Mouse (Mus musculus) kidney, postnatal 0 days (tissue): ENCODE data around the gene Smoc2. TPM values are rescaled to one million over a fixed set of nuclear protein-coding genes. Genes with fewer than 3 reads are reported as not detected.
A peak's percentile ranks its signal among the peaks of the same experiment; 100 is the strongest.

ENCODE experiments used
- ATAC-seq: fragments of 200-750 bp; cut with Nextera tagmentation; replicated peaks from 2 replicates; pipeline ENCODE4 v1.8.0; 2017; ENCODE audit warnings: low read depth, moderate number of reproducible peaks, moderate TSS enrichment, moderate library complexity; ENCODE audit not compliant: low FRiP score
- DNase-seq: peaks from one replicate; pipeline ENCODE4 v3.0.0-alpha.2; 2016; ENCODE audit warnings: low spot score
- H3K27ac ChIP-seq: fragments of 300-500 bp; sonication (generic); 2 replicates; pipeline ENCODE4 v1.5.1; 2014; ENCODE audit warnings: mild to moderate bottlenecking
- H3K27me3 ChIP-seq: fragments of 300-500 bp; sonication (generic); 2 replicates; pipeline ENCODE4 v1.6.1; 2014; ENCODE audit warnings: low read length, mixed read lengths; ENCODE audit not compliant: insufficient read depth
- H3K36me3 ChIP-seq: fragments of 300-500 bp; sonication (generic); 2 replicates; pipeline ENCODE4 v1.6.1; 2014; ENCODE audit warnings: low read length, mixed read lengths; ENCODE audit not compliant: insufficient read depth
- H3K4me1 ChIP-seq: fragments of 300-500 bp; sonication (generic); replicated peaks from 2 replicates; pipeline ENCODE4 v1.6.1; 2014; ENCODE audit warnings: antibody characterized with exemption, low read length, mixed read lengths; ENCODE audit not compliant: insufficient read depth
- H3K4me2 ChIP-seq: fragments of 300-500 bp; sonication (generic); 2 replicates; pipeline ENCODE4 v1.6.1; 2014; ENCODE audit warnings: mild to moderate bottlenecking, low read length, moderate library complexity, mixed read lengths
- H3K4me3 ChIP-seq: fragments of 300-500 bp; sonication (generic); replicated peaks from 2 replicates; pipeline ENCODE4 v1.5.1; 2014; ENCODE audit warnings: low read depth, low read length
- H3K9ac ChIP-seq: fragments of 300-500 bp; sonication (generic); 2 replicates; pipeline ENCODE4 v1.6.1; 2014; ENCODE audit warnings: low read depth, low read length
- H3K9me3 ChIP-seq: fragments of 300-500 bp; sonication (generic); replicated peaks from 2 replicates; pipeline ENCODE4 v1.6.1; 2016; ENCODE audit warnings: low read length, inconsistent platforms, mixed read lengths
- CTCF ChIP-seq: IDR thresholded peaks from 2 replicates; pipeline ENCODE4 v1.5.1; 2016; ENCODE audit warnings: antibody characterized with exemption, low read depth, mild to moderate bottlenecking, moderate library complexity
- WGBS: fragments of 180-500 bp; shearing (Covaris S2); extraction: QIAGEN DNeasy Blood & Tissue Kit; methylation state at CpG from one replicate; pipeline ENCODE4 v1.1.7; 2014; 5-methylcytosine and 5-hydroxymethylcytosine counted together
- polyA plus RNA-seq: library from polyadenylated mRNA; unstranded; fragments of >200 nt; fragmentation: Nextera tagmentation; extraction: Ambion mirVana; gene quantifications from 2 replicates; pipeline ENCODE4 v1.2.1, GENCODE M21; 2015

The Smoc2 gene
- polyA plus RNA-seq, 1 experiment from 2014 or later: 57.5 TPM

GRCm38 (mm10) chr17:14340736-14341135 is 61.4 kb downstream of the Smoc2 start:
- Histone ChIP-seq H3K27me3 (no peaks in the 10 kb centered on the region), H3K27ac (no peak overlapping the region), H3K36me3 (no peaks in the 10 kb centered on the region), H3K4me1 (no peaks in the 10 kb centered on the region), H3K4me3 (no peak overlapping the region), H3K9ac (no peak overlapping the region), H3K4me2 (no peak overlapping the region), H3K9me3 (no peaks in the 10 kb centered on the region)
- WGBS: 74% methylated on average over 2 of the region's 2 CpGs
- ATAC-seq: no peak
- TF ChIP-seq CTCF: no peak
- no peak for DNase-seq

GRCm38 (mm10) chr17:14342511-14342910 is 63.2 kb downstream of the Smoc2 start:
- WGBS: 49% methylated on average over 8 of the region's 8 CpGs
- H3K9ac ChIP-seq: no peak overlapping the region
- no peak for TF ChIP-seq CTCF

GRCm38 (mm10) chr17:14343442-14343841 is 64.1 kb downstream of the Smoc2 start:
- 79% methylated on average over 12 of the region's 12 CpGs for WGBS
- no peak overlapping the region for H3K27ac ChIP-seq
- no peaks in the 10 kb centered on the region for H3K36me3 ChIP-seq
- no peak overlapping the region for H3K4me2 ChIP-seq
- no peaks in the 10 kb centered on the region for H3K27me3 ChIP-seq
- H3K4me1 ChIP-seq: no peaks in the 10 kb centered on the region
- DNase-seq (no peak), ATAC-seq (no peak)
- H3K9ac ChIP-seq: no peak overlapping the region
- TF ChIP-seq CTCF: no peak
- H3K4me3 ChIP-seq: no peak overlapping the region
- no peaks in the 10 kb centered on the region for H3K9me3 ChIP-seq

More at GRCm38 (mm10) chr17:14342511-14342910, 63.2 kb downstream of the Smoc2 start:
- peak; percentile 21 for DNase-seq
- Histone ChIP-seq H3K4me2 (no peak overlapping the region), H3K4me3 (no peak overlapping the region), H3K27me3 (no peaks in the 10 kb centered on the region), H3K9me3 (no peaks in the 10 kb centered on the region), H3K36me3 (no peaks in the 10 kb centered on the region), H3K4me1 (no peaks in the 10 kb centered on the region), H3K27ac (no peak overlapping the region)
- ATAC-seq: no peak

- DNase-seq (no peak), ATAC-seq (no peak)
- Histone ChIP-seq H3K27ac (no peak overlapping the region), H3K9ac (no peak overlapping the region), H3K4me1 (no peaks in the 10 kb centered on the region), H3K36me3 (no peaks in the 10 kb centered on the region), H3K4me2 (no peak overlapping the region), H3K9me3 (no peaks in the 10 kb centered on the region), H3K4me3 (no peak overlapping the region), H3K27me3 (no peaks in the 10 kb centered on the region)
- WGBS: 61% methylated on average over 4 of the region's 4 CpGs
- no peak for TF ChIP-seq CTCF
Measured at GRCm38 (mm10) chr17:14345556-14345955, 66.2 kb downstream of the Smoc2 start.

- H3K36me3 ChIP-seq: no peaks in the 10 kb centered on the region
- no peak overlapping the region for H3K4me3 ChIP-seq
- H3K4me1 ChIP-seq: no peaks in the 10 kb centered on the region
- no peak overlapping the region for H3K4me2 ChIP-seq
- no peak for TF ChIP-seq CTCF
- no peak overlapping the region for H3K9ac ChIP-seq
- ATAC-seq (no peak), DNase-seq (no peak)
- no peaks in the 10 kb centered on the region for H3K9me3 ChIP-seq
- 80% methylated on average over 3 of the region's 3 CpGs for WGBS
- H3K27ac ChIP-seq: no peak overlapping the region
- H3K27me3 ChIP-seq: no peaks in the 10 kb centered on the region
Measured at GRCm38 (mm10) chr17:14346891-14347290, 67.6 kb downstream of the Smoc2 start.

GRCm38 (mm10) chr17:14349086-14349814 is 69.9 kb downstream of the Smoc2 start:
- no peaks in the 10 kb centered on the region for H3K27me3 ChIP-seq

More at GRCm38 (mm10) chr17:14349086-14349814, 69.9 kb downstream of the Smoc2 start:
- Histone ChIP-seq H3K4me1 (no peaks in the 10 kb centered on the region), H3K4me3 (no peak overlapping the region), H3K36me3 (no peaks in the 10 kb centered on the region), H3K9me3 (no peaks in the 10 kb centered on the region), H3K4me2 (no peak overlapping the region), H3K27ac (no peak overlapping the region), H3K9ac (no peak overlapping the region)
- 64% methylated on average over 6 of the region's 6 CpGs for WGBS
- ATAC-seq (no peak), DNase-seq (no peak)
- no peak for TF ChIP-seq CTCF
